Mouse (Mus musculus): Measurements from ENCODE around the gene Kdm8.

GRCm38 (mm10) chr7:125450678-125451077, 6.2 kb downstream of the Kdm8 start:
- no peak for TF ChIP-seq MAX (IDR thresholded peaks at IDR 0.05; ENCODE audit: low read length)
- no peak for TF ChIP-seq POLR2A (IDR thresholded peaks at IDR 0.05; ENCODE audit: control insufficient read depth in 1 of 2, insufficient read depth in 1 of 2, low read depth in 1 of 2, low read length in 2 of 2, poor library complexity in 1 of 2)
- TF ChIP-seq MYC (IDR thresholded peaks at IDR 0.05; ENCODE audit: low read depth, low read length): no peak
- no peak for TF ChIP-seq JUND (IDR thresholded peaks at IDR 0.05; ENCODE audit: low read depth, low read length)
- no peak for TF ChIP-seq TCF12 (IDR thresholded peaks at IDR 0.05; ENCODE audit: low read depth, low read length)
- TF ChIP-seq MXI1 (IDR thresholded peaks at IDR 0.05; ENCODE audit: low read depth, low read length): no peak
- TF ChIP-seq USF1 (IDR thresholded peaks at IDR 0.05; ENCODE audit: low read depth, low read length): no peak
- no peak for TF ChIP-seq RCOR1 (IDR thresholded peaks at IDR 0.05; ENCODE audit: low read depth, low read length)
- no peak for TF ChIP-seq CTCF (IDR thresholded peaks at IDR 0.05 in 2 of 3, conservative IDR thresholded peaks at IDR 0.05 in 1 of 3; ENCODE audit: control insufficient read depth in 1 of 3, insufficient read depth in 1 of 3, low read depth in 2 of 3, low read length in 3 of 3, poor library complexity in 1 of 3, severe bottlenecking in 1 of 3)
- no peak for TF ChIP-seq ETS1 (IDR thresholded peaks at IDR 0.05; ENCODE audit: low read depth, low read length)
- TF ChIP-seq HCFC1 (IDR thresholded peaks at IDR 0.05; ENCODE audit: low read depth, low read length): no peak
- TF ChIP-seq E2F4 (IDR thresholded peaks at IDR 0.05; ENCODE audit: borderline replicate concordance, low read depth, low read length): no peak
- TF ChIP-seq MAFK (IDR thresholded peaks at IDR 0.05; ENCODE audit: borderline replicate concordance, low read depth, low read length): no peak

All from MEL (cell line).